Mouse (Mus musculus): ENCODE results near the gene Mctp1.
"Not testable (repeated sequence)": the region's sequence is repeated elsewhere in the genome, so short reads cannot be mapped to it uniquely, and the experiment has no call there.

Gene Mctp1

GRCm38 (mm10) chr13:76530867-76531504, 146.7 kb downstream of the Mctp1 start:
- H3K36me3 ChIP-seq (ENCODE audit: control insufficient read depth, insufficient read depth, low read length, poor library complexity, severe bottlenecking) = no peaks in the 10 kb centered on the region
- DNase-seq (ENCODE audit: low read depth, low spot score) = no peak
- H3K27me3 ChIP-seq (ENCODE audit: control insufficient read depth, insufficient read depth, low read length, poor library complexity, severe bottlenecking) = no peaks in the 10 kb centered on the region

GRCm38 (mm10) chr13:76547854-76548253, 163.5 kb downstream of the Mctp1 start:
- Histone ChIP-seq H3K36me3 (ENCODE audit: control insufficient read depth, insufficient read depth, low read length, poor library complexity, severe bottlenecking) (no peaks in the 10 kb centered on the region), H3K27me3 (ENCODE audit: control insufficient read depth, insufficient read depth, low read length, poor library complexity, severe bottlenecking) (no peaks in the 10 kb centered on the region)
- DNase-seq (ENCODE audit: low read depth, low spot score) = no peak

GRCm38 (mm10) chr13:76560918-76561317, 176.6 kb downstream of the Mctp1 start:
- DNase-seq (ENCODE audit: low read depth, low spot score) = no peak
- Histone ChIP-seq H3K27me3 (ENCODE audit: control insufficient read depth, insufficient read depth, low read length, poor library complexity, severe bottlenecking) (no peaks in the 10 kb centered on the region), H3K36me3 (ENCODE audit: control insufficient read depth, insufficient read depth, low read length, poor library complexity, severe bottlenecking) (no peaks in the 10 kb centered on the region)

- no peak for DNase-seq (ENCODE audit: low read depth, low spot score)
- no peaks in the 10 kb centered on the region for H3K27me3 ChIP-seq (ENCODE audit: control insufficient read depth, insufficient read depth, low read length, poor library complexity, severe bottlenecking)
Measured at GRCm38 (mm10) chr13:76561594-76561993, 177.3 kb downstream of the Mctp1 start.

GRCm38 (mm10) chr13:76564061-76564460, 179.7 kb downstream of the Mctp1 start:
- no peak for DNase-seq (ENCODE audit: low read depth, low spot score)
- H3K36me3 ChIP-seq (ENCODE audit: control insufficient read depth, insufficient read depth, low read length, poor library complexity, severe bottlenecking) = no peaks in the 10 kb centered on the region
- no peaks in the 10 kb centered on the region for H3K27me3 ChIP-seq (ENCODE audit: control insufficient read depth, insufficient read depth, low read length, poor library complexity, severe bottlenecking)

More at GRCm38 (mm10) chr13:76561594-76561993, 177.3 kb downstream of the Mctp1 start:
- H3K36me3 ChIP-seq (ENCODE audit: control insufficient read depth, insufficient read depth, low read length, poor library complexity, severe bottlenecking) = no peaks in the 10 kb centered on the region

- no peak for DNase-seq (ENCODE audit: low read depth, low spot score)
- H3K27me3 ChIP-seq (ENCODE audit: control insufficient read depth, insufficient read depth, low read length, poor library complexity, severe bottlenecking) = no peaks in the 10 kb centered on the region
- no peaks in the 10 kb centered on the region for H3K36me3 ChIP-seq (ENCODE audit: control insufficient read depth, insufficient read depth, low read length, poor library complexity, severe bottlenecking)
Measured at GRCm38 (mm10) chr13:76566024-76566423, 181.7 kb downstream of the Mctp1 start.

- Histone ChIP-seq H3K36me3 (ENCODE audit: control insufficient read depth, insufficient read depth, low read length, poor library complexity, severe bottlenecking) (no peaks in the 10 kb centered on the region), H3K27me3 (ENCODE audit: control insufficient read depth, insufficient read depth, low read length, poor library complexity, severe bottlenecking) (no peaks in the 10 kb centered on the region)
- DNase-seq (ENCODE audit: low read depth, low spot score) = no peak
Measured at GRCm38 (mm10) chr13:76567448-76567847, 183.1 kb downstream of the Mctp1 start.

GRCm38 (mm10) chr13:76568569-76569211, 184.4 kb downstream of the Mctp1 start:
- no peaks in the 10 kb centered on the region for H3K36me3 ChIP-seq (ENCODE audit: control insufficient read depth, insufficient read depth, low read length, poor library complexity, severe bottlenecking)
- no peaks in the 10 kb centered on the region for H3K27me3 ChIP-seq (ENCODE audit: control insufficient read depth, insufficient read depth, low read length, poor library complexity, severe bottlenecking)
- DNase-seq (ENCODE audit: low read depth, low spot score) = no peak

GRCm38 (mm10) chr13:76579414-76579813, 195.1 kb downstream of the Mctp1 start:
- DNase-seq (ENCODE audit: low read depth, low spot score) = peak; percentile 38
- Histone ChIP-seq H3K27me3 (ENCODE audit: control insufficient read depth, insufficient read depth, low read length, poor library complexity, severe bottlenecking) (no peaks in the 10 kb centered on the region), H3K36me3 (ENCODE audit: control insufficient read depth, insufficient read depth, low read length, poor library complexity, severe bottlenecking) (no peaks in the 10 kb centered on the region)

- H3K27me3 ChIP-seq (ENCODE audit: control insufficient read depth, insufficient read depth, low read length, poor library complexity, severe bottlenecking) = no peaks in the 10 kb centered on the region
- no peak for DNase-seq (ENCODE audit: low read depth, low spot score)
- no peaks in the 10 kb centered on the region for H3K36me3 ChIP-seq (ENCODE audit: control insufficient read depth, insufficient read depth, low read length, poor library complexity, severe bottlenecking)
Measured at GRCm38 (mm10) chr13:76585447-76585846, 201.1 kb downstream of the Mctp1 start.

- not testable (repeated sequence) for H3K27me3 ChIP-seq (ENCODE audit: control insufficient read depth, insufficient read depth, low read length, poor library complexity, severe bottlenecking); DNase-seq (ENCODE audit: low read depth, low spot score)
Measured at GRCm38 (mm10) chr13:76590709-76591108, 206.4 kb downstream of the Mctp1 start.

GRCm38 (mm10) chr13:76591189-76591588, 206.9 kb downstream of the Mctp1 start:
- DNase-seq (ENCODE audit: low read depth, low spot score) = no peak
- H3K27me3 ChIP-seq (ENCODE audit: control insufficient read depth, insufficient read depth, low read length, poor library complexity, severe bottlenecking) = no peaks in the 10 kb centered on the region
- H3K36me3 ChIP-seq (ENCODE audit: control insufficient read depth, insufficient read depth, low read length, poor library complexity, severe bottlenecking) = no peaks in the 10 kb centered on the region

More at GRCm38 (mm10) chr13:76590709-76591108, 206.4 kb downstream of the Mctp1 start:
- not testable (repeated sequence) for H3K36me3 ChIP-seq (ENCODE audit: control insufficient read depth, insufficient read depth, low read length, poor library complexity, severe bottlenecking)

- no peaks in the 10 kb centered on the region for H3K36me3 ChIP-seq (ENCODE audit: control insufficient read depth, insufficient read depth, low read length, poor library complexity, severe bottlenecking)
- no peak for DNase-seq (ENCODE audit: low read depth, low spot score)
- no peaks in the 10 kb centered on the region for H3K27me3 ChIP-seq (ENCODE audit: control insufficient read depth, insufficient read depth, low read length, poor library complexity, severe bottlenecking)
Measured at GRCm38 (mm10) chr13:76591692-76592091, 207.4 kb downstream of the Mctp1 start.

GRCm38 (mm10) chr13:76592908-76593307, 208.6 kb downstream of the Mctp1 start:
- DNase-seq (ENCODE audit: low read depth, low spot score) = no peak
- H3K27me3 ChIP-seq (ENCODE audit: control insufficient read depth, insufficient read depth, low read length, poor library complexity, severe bottlenecking) = no peaks in the 10 kb centered on the region

GRCm38 (mm10) chr13:76597005-76597404, 212.7 kb downstream of the Mctp1 start:
- H3K27me3 ChIP-seq (ENCODE audit: control insufficient read depth, insufficient read depth, low read length, poor library complexity, severe bottlenecking) = no peaks in the 10 kb centered on the region
- no peaks in the 10 kb centered on the region for H3K36me3 ChIP-seq (ENCODE audit: control insufficient read depth, insufficient read depth, low read length, poor library complexity, severe bottlenecking)
- DNase-seq (ENCODE audit: low read depth, low spot score) = no peak

More at GRCm38 (mm10) chr13:76592908-76593307, 208.6 kb downstream of the Mctp1 start:
- H3K36me3 ChIP-seq (ENCODE audit: control insufficient read depth, insufficient read depth, low read length, poor library complexity, severe bottlenecking) = no peaks in the 10 kb centered on the region

Data from splenic B cell, adult 2 months (primary cell).